Comparison of ENCODE assay signal across 25 mouse cellular contexts in genomic region chr12:25089433-25089832, GRCm38 (mm10). TPM values are rescaled to one million over a fixed set of nuclear protein-coding genes. Genes with fewer than 3 reads are reported as not detected.
DNase-seq lines count a peak whose midpoint lies in the region; ATAC-seq and TF ChIP-seq lines count a peak whose summit lies in the region.
"Had no signal": no experiment of that assay in that cellular context is flagged by ENCODE, and none has a peak within 500 bp of the region (broad histone marks: within the 10 kb centered on the region; RNA-seq: fewer than 3 reads in every experiment).

No protein-coding gene starts in this region.

- no peak for TF ChIP-seq CTCF in heart, postnatal 0 days (IDR thresholded peaks at IDR 0.05; ENCODE audit: low read depth)

- 17% methylated on average over 1 of the region's 1 CpGs for WGBS in heart, embryonic 10.5 days
- 18% methylated on average over 1 of the region's 1 CpGs for WGBS in heart, postnatal 0 days
- 87% methylated on average over 1 of the region's 1 CpGs for WGBS in midbrain, embryonic 16.5 days

- no peaks in the 10 kb centered on the region for H3K27me3 ChIP-seq in heart, embryonic 10.5 days (ENCODE audit: insufficient read depth, poor library complexity, severe bottlenecking)
- H3K27me3 ChIP-seq in heart, postnatal 0 days (ENCODE audit: control insufficient read depth, insufficient read depth, low read length) = no peaks in the 10 kb centered on the region
- H3K27me3 ChIP-seq in midbrain, embryonic 16.5 days (ENCODE audit: control insufficient read depth, insufficient read depth, low read depth, low read length) = no peaks in the 10 kb centered on the region
- H3K27me3 ChIP-seq: CH12.LX; embryonic facial prominence, embryonic 12.5 days; Patski had no signal

- no peak overlapping the region for H3K9ac ChIP-seq in heart, postnatal 0 days (replicated peaks; ENCODE audit: low read depth, low read length)
- no peak overlapping the region for H3K9ac ChIP-seq in midbrain, embryonic 16.5 days (ENCODE audit: low read depth, low read length)
- H3K9ac ChIP-seq: embryonic facial prominence, embryonic 12.5 days; forebrain, embryonic 13.5 days; forebrain, embryonic 15.5 days; forebrain, postnatal 0 days had no signal

- peak; percentile 41 for DNase-seq in adrenal gland, postnatal 14 days
- no peak for DNase-seq in adrenal gland, postnatal 10 days
- DNase-seq in heart, embryonic 10.5 days (ENCODE audit: low spot score) = no peak
- DNase-seq in heart, postnatal 4 days = no peak
- no peak for DNase-seq in heart, postnatal 0 days (ENCODE audit: low spot score)
- no peak for DNase-seq in heart, adult 18-20 months
- DNase-seq in 3T3-L1 (ENCODE audit: low read depth, low spot score) = peak; percentile 18
- DNase-seq: adrenal gland, postnatal 25 days; B cell, adult 2 months; cerebellum, adult 11-12 months; cerebellum, adult 2 months; cerebellum, adult 9-10 months; cerebellum, postnatal 10 days; cerebellum, postnatal 25 days; forebrain, postnatal 0 days had no signal

- peak overlapping the region; percentile 69 for H3K27ac ChIP-seq in heart, embryonic 10.5 days
- no peak overlapping the region for H3K27ac ChIP-seq in heart, postnatal 0 days (ENCODE audit: low read depth)
- H3K27ac ChIP-seq in midbrain, embryonic 16.5 days (ENCODE audit: low read length) = no peak overlapping the region
- H3K27ac ChIP-seq: embryonic facial prominence, embryonic 10.5 days; embryonic facial prominence, embryonic 12.5 days; forebrain, embryonic 13.5 days; forebrain, embryonic 15.5 days had no signal

- peaks cover 42% of the 10 kb centered on the region for H3K4me1 ChIP-seq in heart, embryonic 10.5 days
- H3K4me1 ChIP-seq in heart, postnatal 0 days (ENCODE audit: control insufficient read depth, insufficient read depth) = peaks cover 12% of the 10 kb centered on the region
- H3K4me1 ChIP-seq in midbrain, embryonic 16.5 days (ENCODE audit: control insufficient read depth, insufficient read depth, low read length) = peaks cover 19% of the 10 kb centered on the region

- H3K36me3 ChIP-seq in heart, embryonic 10.5 days = peaks cover 2% of the 10 kb centered on the region; the same call in 1 of the 2 replicates
- H3K36me3 ChIP-seq in heart, postnatal 0 days (replicated peaks; ENCODE audit: control insufficient read depth, insufficient read depth, low read length) = no peaks in the 10 kb centered on the region
- H3K36me3 ChIP-seq in midbrain, embryonic 16.5 days (ENCODE audit: control insufficient read depth, insufficient read depth, low read length) = no peaks in the 10 kb centered on the region
- H3K36me3 ChIP-seq: embryonic facial prominence, embryonic 12.5 days; forebrain, embryonic 15.5 days; G1E had no signal

- H3K9me3 ChIP-seq in heart, embryonic 10.5 days = no peaks in the 10 kb centered on the region
- H3K9me3 ChIP-seq in heart, postnatal 0 days (replicated peaks; ENCODE audit: control insufficient read depth, low read length) = no peaks in the 10 kb centered on the region
- no peaks in the 10 kb centered on the region for H3K9me3 ChIP-seq in midbrain, embryonic 16.5 days (replicated peaks; ENCODE audit: control insufficient read depth, low read length, poor library complexity, severe bottlenecking)
- H3K9me3 ChIP-seq: embryonic facial prominence, embryonic 10.5 days; embryonic facial prominence, embryonic 12.5 days; forebrain, embryonic 13.5 days; forebrain, embryonic 15.5 days; G1E had no signal

- TF ChIP-seq EP300 in heart, postnatal 0 days (IDR thresholded peaks at IDR 0.05; ENCODE audit: low read depth) = no peak

- H3K4me2 ChIP-seq in heart, postnatal 0 days (ENCODE audit: low read depth, low read length) = no peak overlapping the region
- H3K4me2 ChIP-seq in midbrain, embryonic 16.5 days (ENCODE audit: low read length) = no peak overlapping the region
- H3K4me2 ChIP-seq: embryonic facial prominence, embryonic 12.5 days; forebrain, embryonic 13.5 days; forebrain, embryonic 15.5 days had no signal

- ATAC-seq in heart, postnatal 0 days (ENCODE audit: insufficient read depth, low read depth) = peak; percentile 35; the same call in 1 of the 2 replicates
- no peak for ATAC-seq in midbrain, embryonic 16.5 days
- ATAC-seq: activated CD4-positive, CD25-positive, alpha-beta regulatory T cell, adult 4 months; CD4-positive, CD25-positive, alpha-beta regulatory T cell, adult 4 months; forebrain, embryonic 13.5 days; forebrain, embryonic 15.5 days; forebrain, postnatal 0 days; Patski had no signal

- H3K4me3 ChIP-seq in heart, embryonic 10.5 days = no peak overlapping the region
- no peak overlapping the region for H3K4me3 ChIP-seq in heart, postnatal 0 days (ENCODE audit: low read depth, low read length)
- no peak overlapping the region for H3K4me3 ChIP-seq in midbrain, embryonic 16.5 days (ENCODE audit: low read depth, low read length)
- H3K4me3 ChIP-seq: embryonic facial prominence, embryonic 10.5 days; embryonic facial prominence, embryonic 12.5 days; forebrain, embryonic 13.5 days; forebrain, embryonic 15.5 days had no signal

RNA-seq across cellular contexts. Expression of gene Id2, which starts 7.5 kb away (rescaled TPM):
- 359 and 395 TPM in 2 replicates for total RNA-seq in adrenal gland, postnatal 14 days (2021)
- total RNA-seq in adrenal gland, postnatal 10 days (2021) = 100 to 1,000 TPM; 295 to 323 TPM
- 390 and 444 TPM in 2 replicates for polyA plus RNA-seq in heart, embryonic 10.5 days (2016; fragmentation: Nextera tagmentation; extraction: Ambion mirVana)
- 10 to 100 TPM; 35.5 to 38.2 TPM for total RNA-seq in heart, postnatal 4 days (2021)
- 57.7 and 83.7 TPM in 2 replicates for total RNA-seq in heart, postnatal 0 days (2014; rRNA removed; ENCODE audit: low replicate concordance)
- polyA plus RNA-seq in heart, postnatal 0 days (2015; fragmentation: Nextera tagmentation; extraction: Ambion mirVana) = 131 and 136 TPM in 2 replicates
- total RNA-seq in heart, adult 18-20 months (2021) = 10 to 100 TPM in 1 of 2 experiments, 1 to 10 TPM in 1; 8.8 to 13.0 TPM
- 140 and 176 TPM in 2 replicates for polyA plus RNA-seq in midbrain, embryonic 16.5 days (2015; fragmentation: Nextera tagmentation; extraction: Ambion mirVana)
- polyA plus RNA-seq: G1E had no signal

Comparison
In these comparisons a context has a peak if more than half of its experiments do, and no peak if none do; other contexts are left out.
1. DNase-seq: peak in adrenal gland, postnatal 14 days (single experiment) and 3T3-L1 (single experiment); none in adrenal gland, postnatal 10 days (single experiment), heart, embryonic 10.5 days (single experiment), heart, postnatal 4 days (single experiment), heart, postnatal 0 days (single experiment) and heart, adult 18-20 months (0 of 2).